8 mouse cellular contexts compared by ENCODE assay signal in the genomic region with DNA sequence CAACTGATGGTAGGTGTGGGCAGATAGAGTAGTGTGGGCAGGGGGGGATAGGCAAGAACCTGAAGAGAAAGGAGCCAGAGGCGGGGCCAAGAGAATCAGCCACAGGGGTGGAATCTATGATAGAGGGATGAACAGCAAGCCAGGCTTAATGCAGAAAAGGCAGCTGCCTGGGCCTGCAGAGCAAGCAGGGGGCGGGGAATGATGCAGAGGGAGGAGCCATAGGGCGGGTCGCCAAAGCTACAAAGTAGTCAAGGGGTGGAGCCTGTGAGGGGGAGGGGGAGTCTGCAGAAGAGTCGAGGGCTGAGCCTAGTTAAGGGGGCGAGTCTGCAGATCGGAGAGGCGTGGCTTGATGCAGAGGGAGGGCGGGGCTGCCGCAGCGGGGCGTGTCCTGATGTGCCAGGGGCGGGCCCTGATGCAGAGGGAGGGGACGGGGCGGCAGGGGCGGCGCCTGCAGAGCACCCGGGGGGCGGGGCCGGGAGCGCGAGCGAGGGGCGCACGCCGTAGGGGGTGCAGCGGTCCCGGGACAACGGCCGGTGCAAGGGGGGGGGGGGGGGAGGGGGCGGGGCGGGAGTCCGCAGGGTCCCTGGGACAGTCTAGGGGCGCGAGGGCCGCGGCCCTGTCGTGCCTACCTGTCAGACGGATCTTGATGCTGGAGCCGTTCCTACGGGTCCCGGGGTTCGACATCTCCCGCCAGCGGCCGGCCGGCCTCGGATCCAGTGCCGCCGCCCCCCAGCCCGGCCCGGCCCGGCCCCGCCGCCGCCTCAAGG. TPM values are rescaled to one million over a fixed set of nuclear protein-coding genes. Genes with fewer than 3 reads are reported as not detected.
DNase-seq lines count a peak whose midpoint lies in the region; ATAC-seq and TF ChIP-seq lines count a peak whose summit lies in the region.

No protein-coding gene starts in this region.

- H3K4me1 ChIP-seq in heart, embryonic 11.5 days (ENCODE audit: control insufficient read depth, insufficient read depth, low read length): peaks cover 12% of the 10 kb centered on the region; the same call in 1 of the 2 replicates
- H3K4me1 ChIP-seq in kidney, embryonic 15.5 days: peaks cover 48% of the 10 kb centered on the region
- peaks cover 15% of the 10 kb centered on the region for H3K4me1 ChIP-seq in liver, embryonic 11.5 days (replicated peaks; ENCODE audit: control insufficient read depth, insufficient read depth, low read length)

- peak; percentile 95 for DNase-seq in CD4-positive, CD25-positive, alpha-beta regulatory T cell, adult 2 months (ENCODE audit: low read depth, low spot score)
- peak; percentile 94 for DNase-seq in brain, embryonic 14.5 days (ENCODE audit: low read depth)
- peak; percentile 95 for DNase-seq in liver, embryonic 11.5 days (ENCODE audit: low spot score)
- peak; percentile 95 for DNase-seq in naive thymus-derived CD4-positive, alpha-beta T cell, adult 2 months (ENCODE audit: low read depth)
- DNase-seq in splenic B cell, adult 2 months (ENCODE audit: low read depth, low spot score): peak; percentile 95

- no peak for TF ChIP-seq CTCF in brain, embryonic 14.5 days (IDR thresholded peaks at IDR 0.05; ENCODE audit: borderline replicate concordance, extremely low read depth, insufficient read depth, insufficient read length)

- H3K9me3 ChIP-seq in heart, embryonic 11.5 days (replicated peaks; ENCODE audit: control insufficient read depth, low read length): no peaks in the 10 kb centered on the region
- no peaks in the 10 kb centered on the region for H3K9me3 ChIP-seq in kidney, embryonic 15.5 days (replicated peaks)
- H3K9me3 ChIP-seq in liver, embryonic 11.5 days (ENCODE audit: control insufficient read depth, low read length): no peaks in the 10 kb centered on the region

- 3% methylated on average over 13 of the region's 56 CpGs for WGBS in heart, embryonic 11.5 days (ENCODE audit: insufficient replicate concordance)
- WGBS in kidney, embryonic 15.5 days: under 1% methylated on average over 30 of the region's 56 CpGs
- WGBS in liver, embryonic 11.5 days: 1% methylated on average over 28 of the region's 56 CpGs

- H3K27ac ChIP-seq in heart, embryonic 11.5 days (ENCODE audit: low read depth, low read length): peak overlapping the region; percentile 94
- peak overlapping the region; percentile 96 for H3K27ac ChIP-seq in kidney, embryonic 15.5 days
- peak overlapping the region; percentile 86 for H3K27ac ChIP-seq in liver, embryonic 11.5 days (ENCODE audit: low read depth, low read length)

- peak overlapping the region; percentile 75 for H3K4me2 ChIP-seq in heart, embryonic 11.5 days
- peak overlapping the region; percentile 76 for H3K4me2 ChIP-seq in kidney, embryonic 15.5 days
- peak overlapping the region; percentile 92 for H3K4me2 ChIP-seq in liver, embryonic 11.5 days

- H3K36me3 ChIP-seq in heart, embryonic 11.5 days (ENCODE audit: control insufficient read depth, insufficient read depth, low read length): no peaks in the 10 kb centered on the region
- H3K36me3 ChIP-seq in kidney, embryonic 15.5 days: no peaks in the 10 kb centered on the region
- H3K36me3 ChIP-seq in liver, embryonic 11.5 days (ENCODE audit: control insufficient read depth, insufficient read depth, low read length): no peaks in the 10 kb centered on the region
- H3K36me3 ChIP-seq in splenic B cell, adult 2 months (ENCODE audit: control insufficient read depth, insufficient read depth, low read length, poor library complexity, severe bottlenecking): no peaks in the 10 kb centered on the region

- TF ChIP-seq POLR2A in brain, embryonic 14.5 days (IDR thresholded peaks at IDR 0.05; ENCODE audit: borderline replicate concordance, extremely low read depth, insufficient read depth, insufficient read length, poor library complexity, severe bottlenecking): no peak

- peak overlapping the region; percentile 91 for H3K9ac ChIP-seq in heart, embryonic 11.5 days (ENCODE audit: low read depth, low read length)
- peak overlapping the region; percentile 88 for H3K9ac ChIP-seq in kidney, embryonic 15.5 days
- peak overlapping the region; percentile 81 for H3K9ac ChIP-seq in liver, embryonic 11.5 days (ENCODE audit: low read depth, low read length)

- ATAC-seq in erythroblast, adult 5-6 weeks (replicated peaks; ENCODE audit: low FRiP score, poor library complexity, severe bottlenecking): peak; percentile 48; the same call in 1 of the 2 replicates
- peak; percentile 77 for ATAC-seq in heart, embryonic 11.5 days (replicated peaks; ENCODE audit: insufficient number of reproducible peaks, low FRiP score, low TSS enrichment)
- ATAC-seq in kidney, embryonic 15.5 days (replicated peaks; ENCODE audit: low FRiP score): peak; percentile 77
- ATAC-seq in liver, embryonic 11.5 days (replicated peaks; ENCODE audit: low FRiP score): peak; percentile 87

- H3K4me3 ChIP-seq in heart, embryonic 11.5 days (ENCODE audit: low read depth, low read length): peak overlapping the region; percentile 90
- H3K4me3 ChIP-seq in kidney, embryonic 15.5 days (replicated peaks): peak overlapping the region; percentile 93
- H3K4me3 ChIP-seq in liver, embryonic 11.5 days (ENCODE audit: low read depth, low read length): peak overlapping the region; percentile 88

- peaks cover 7% of the 10 kb centered on the region; the same call in 1 of the 2 replicates for H3K27me3 ChIP-seq in heart, embryonic 11.5 days (ENCODE audit: control insufficient read depth, insufficient read depth, low read length)
- no peaks in the 10 kb centered on the region; the same call in 1 of the 2 replicates for H3K27me3 ChIP-seq in kidney, embryonic 15.5 days
- H3K27me3 ChIP-seq in liver, embryonic 11.5 days (replicated peaks; ENCODE audit: control insufficient read depth, insufficient read depth, low read length): peaks cover 16% of the 10 kb centered on the region
- no peaks in the 10 kb centered on the region for H3K27me3 ChIP-seq in splenic B cell, adult 2 months (ENCODE audit: control insufficient read depth, insufficient read depth, low read length, poor library complexity, severe bottlenecking)

RNA-seq across cellular contexts. Expression of a gene that starts 0.6 kb away (rescaled TPM):
- 50.6 and 65.4 TPM in 2 replicates for polyA plus RNA-seq in brain, embryonic 14.5 days (2012; rRNA removed)
- total RNA-seq in erythroblast, adult 5-6 weeks (2015; ENCODE audit: low replicate concordance): 1.5 TPM in 2 replicates
- total RNA-seq in erythroblast, adult 5-6 weeks (2017; ENCODE audit: low replicate concordance): 1.1 and 2.1 TPM in 2 replicates
- 14.3 and 15.7 TPM in 2 replicates for polyA plus RNA-seq in heart, embryonic 11.5 days (2014; fragmentation: Nextera tagmentation; extraction: Ambion mirVana)
- 14.0 and 15.4 TPM in 2 replicates for polyA plus RNA-seq in kidney, embryonic 15.5 days (2015; fragmentation: Nextera tagmentation; extraction: Ambion mirVana)
- polyA plus RNA-seq in liver, embryonic 11.5 days (2014; fragmentation: Nextera tagmentation; extraction: Ambion mirVana): 8.6 and 9.2 TPM in 2 replicates

Comparison
In these comparisons a context has a peak if more than half of its experiments do, and no peak if none do; other contexts are left out.
1. Peak in every context shown above with its lines: DNase-seq, ATAC-seq, H3K4me3 ChIP-seq and H3K27ac ChIP-seq.